Mouse (Mus musculus): Measurements from ENCODE around the gene Haus6. TPM values are rescaled to one million over a fixed set of nuclear protein-coding genes. Genes with fewer than 3 reads are reported as not detected.
A peak's percentile ranks its signal among the peaks of the same experiment; 100 is the strongest.
"Not testable (repeated sequence)": the region's sequence is repeated elsewhere in the genome, so short reads cannot be mapped to it uniquely, and the experiment has no call there.

The Haus6 gene
- polyA plus RNA-seq, 1 experiment from 2014 or later: 25.5 TPM

GRCm38 (mm10) chr4:86622532-86622931, 10.7 kb upstream of the Haus6 start:
- ATAC-seq (ENCODE audit: insufficient number of reproducible peaks, insufficient read depth, low FRiP score, low TSS enrichment, low read depth); H3K4me1 ChIP-seq (replicated peaks); H3K9ac ChIP-seq (replicated peaks); H3K36me3 ChIP-seq; H3K27me3 ChIP-seq; H3K27ac ChIP-seq; H3K9me3 ChIP-seq; H3K4me2 ChIP-seq; H3K4me3 ChIP-seq (replicated peaks): not testable (repeated sequence)
- WGBS: 93% methylated on average over 1 of the region's 1 CpGs

GRCm38 (mm10) chr4:86622116-86622515, 10.3 kb upstream of the Haus6 start:
- Histone ChIP-seq H3K27ac (no peak overlapping the region), H3K36me3 (no peaks in the 10 kb centered on the region), H3K4me1 (replicated peaks) (no peaks in the 10 kb centered on the region), H3K9ac (replicated peaks) (no peak overlapping the region), H3K9me3 (no peaks in the 10 kb centered on the region), H3K27me3 (no peaks in the 10 kb centered on the region), H3K4me2 (no peak overlapping the region), H3K4me3 (replicated peaks) (no peak overlapping the region)
- ATAC-seq (ENCODE audit: insufficient number of reproducible peaks, insufficient read depth, low FRiP score, low TSS enrichment, low read depth): no peak
- 59% methylated on average over 3 of the region's 3 CpGs for WGBS

DNA sequence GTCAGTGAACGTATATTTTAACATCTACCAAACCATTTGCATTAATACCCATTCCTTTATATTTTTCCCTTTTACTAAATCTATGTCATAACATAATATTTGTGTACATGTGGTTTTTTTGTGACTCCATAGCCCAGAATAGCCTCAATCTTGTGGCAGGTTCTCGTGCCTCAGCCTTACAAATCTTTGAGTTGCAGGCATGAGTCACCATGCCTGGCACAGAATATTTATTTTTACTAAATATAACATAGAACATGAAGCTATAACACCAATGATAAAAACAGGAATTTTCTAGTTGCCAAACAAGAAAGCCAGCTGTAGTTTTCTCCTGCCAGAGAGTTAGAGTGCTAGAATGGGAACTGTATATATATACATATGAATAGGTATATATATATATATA, 8.7 kb upstream of the Haus6 start:
- Histone ChIP-seq H3K9ac (replicated peaks) (no peak overlapping the region), H3K27ac (no peak overlapping the region), H3K4me3 (replicated peaks) (no peak overlapping the region), H3K36me3 (no peaks in the 10 kb centered on the region), H3K4me2 (no peak overlapping the region), H3K9me3 (no peaks in the 10 kb centered on the region), H3K27me3 (no peaks in the 10 kb centered on the region), H3K4me1 (replicated peaks) (no peaks in the 10 kb centered on the region)
- WGBS: 70% methylated on average over 2 of the region's 2 CpGs
- no peak for ATAC-seq (ENCODE audit: insufficient number of reproducible peaks, insufficient read depth, low FRiP score, low TSS enrichment, low read depth)

- peak; percentile 57; the same call in 1 of the 2 replicates for ATAC-seq (ENCODE audit: insufficient number of reproducible peaks, insufficient read depth, low FRiP score, low TSS enrichment, low read depth)
- peak overlapping the region; percentile 90 for H3K4me3 ChIP-seq (replicated peaks)
- H3K36me3 ChIP-seq: 0 out of 2 replicates have a peak, but pooled peaks cover 4% of the 10 kb centered on the region
- 36% methylated on average over 8 of the region's 8 CpGs for WGBS
- peak overlapping the region; percentile 46 for H3K9ac ChIP-seq (replicated peaks)
- H3K4me1 ChIP-seq (replicated peaks): peaks cover 10% of the 10 kb centered on the region
- no peaks in the 10 kb centered on the region for H3K9me3 ChIP-seq
- H3K27me3 ChIP-seq: no peaks in the 10 kb centered on the region
- peak overlapping the region; percentile 79 for H3K4me2 ChIP-seq
- peak overlapping the region; percentile 62 for H3K27ac ChIP-seq
Measured at GRCm38 (mm10) chr4:86612289-86612620, 400 bp upstream of the Haus6 start.

GRCm38 (mm10) chr4:86591304-86591703, 20.6 kb downstream of the Haus6 start:
- WGBS: 88% methylated on average over 2 of the region's 2 CpGs
- Histone ChIP-seq H3K4me3 (replicated peaks) (no peak overlapping the region), H3K4me1 (replicated peaks) (no peaks in the 10 kb centered on the region), H3K9me3 (no peaks in the 10 kb centered on the region), H3K27ac (no peak overlapping the region), H3K36me3 (peaks cover 58% of the 10 kb centered on the region), H3K27me3 (no peaks in the 10 kb centered on the region), H3K4me2 (no peak overlapping the region), H3K9ac (replicated peaks) (no peak overlapping the region)
- no peak for ATAC-seq (ENCODE audit: insufficient number of reproducible peaks, insufficient read depth, low FRiP score, low TSS enrichment, low read depth)

DNA sequence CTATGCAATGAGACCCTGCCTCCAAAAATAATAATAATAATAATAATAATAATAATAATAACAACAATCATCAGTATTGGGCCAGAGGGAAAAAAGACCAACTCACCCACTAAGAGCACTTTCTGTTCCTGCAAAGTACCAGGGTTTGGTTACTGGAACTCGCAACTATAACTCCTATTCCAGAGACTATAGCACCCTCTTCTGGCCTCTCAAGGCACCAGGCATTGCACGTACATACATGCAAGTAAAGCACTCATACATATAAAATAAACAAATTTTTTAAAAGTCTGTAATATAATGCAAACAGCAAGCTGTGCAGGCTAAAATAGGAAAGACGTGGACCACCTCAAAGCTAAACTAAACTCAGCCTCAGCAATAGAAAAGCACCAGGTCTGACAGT, 23.6 kb downstream of the Haus6 start:
- no peak for ATAC-seq (ENCODE audit: insufficient number of reproducible peaks, insufficient read depth, low FRiP score, low TSS enrichment, low read depth)
- Histone ChIP-seq H3K9me3 (no peaks in the 10 kb centered on the region), H3K4me3 (replicated peaks) (no peak overlapping the region), H3K4me2 (no peak overlapping the region), H3K9ac (replicated peaks) (no peak overlapping the region), H3K27ac (no peak overlapping the region), H3K4me1 (replicated peaks) (no peaks in the 10 kb centered on the region), H3K27me3 (no peaks in the 10 kb centered on the region), H3K36me3 (peaks cover 77% of the 10 kb centered on the region)
- WGBS: 85% methylated on average over 3 of the region's 3 CpGs

DNA sequence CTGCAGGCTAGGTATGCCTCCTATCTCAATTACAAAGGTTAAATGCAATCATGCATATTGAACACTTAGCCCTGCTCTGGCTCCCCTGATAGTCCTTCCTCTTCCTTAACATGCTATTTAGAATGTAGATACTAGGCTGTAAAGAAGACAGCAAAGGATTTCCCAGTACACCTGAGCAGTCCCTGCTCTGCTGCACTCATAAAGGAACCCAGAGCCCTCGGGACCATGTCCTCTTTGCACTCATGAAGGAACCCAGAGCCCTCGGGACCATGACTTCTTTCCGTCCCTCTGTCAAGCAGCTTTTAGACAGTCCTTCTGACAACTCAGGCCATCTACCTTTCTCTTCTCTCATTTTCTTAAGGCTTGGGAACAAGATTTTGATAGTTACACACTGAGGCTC, 31.3 kb downstream of the Haus6 start:
- Histone ChIP-seq H3K27me3 (no peaks in the 10 kb centered on the region), H3K9me3 (no peaks in the 10 kb centered on the region), H3K9ac (replicated peaks) (no peak overlapping the region), H3K4me1 (replicated peaks) (peaks cover 12% of the 10 kb centered on the region), H3K27ac (no peak overlapping the region), H3K4me3 (replicated peaks) (no peak overlapping the region), H3K4me2 (no peak overlapping the region), H3K36me3 (peaks cover 63% of the 10 kb centered on the region)
- 86% methylated on average over 3 of the region's 3 CpGs for WGBS
- ATAC-seq (ENCODE audit: insufficient number of reproducible peaks, insufficient read depth, low FRiP score, low TSS enrichment, low read depth): no peak

DNA sequence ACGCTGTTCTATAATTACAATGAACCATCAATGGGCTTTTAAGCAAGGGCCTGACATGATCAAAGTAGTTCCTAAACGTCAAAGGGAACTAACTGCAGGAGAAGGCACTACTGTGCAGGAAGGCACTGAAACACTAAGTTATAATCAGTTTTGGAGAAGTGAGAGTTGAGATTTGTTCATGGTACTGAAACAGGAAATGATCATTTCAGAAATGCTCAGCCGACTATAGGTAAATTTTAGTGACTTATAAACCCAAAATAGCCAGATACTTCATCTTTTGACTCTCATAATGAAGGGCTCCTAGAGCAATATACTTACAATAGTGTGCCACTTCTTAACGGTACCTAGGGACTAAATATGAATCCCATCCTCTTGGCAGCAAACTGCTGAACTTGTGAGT, 31.8 kb downstream of the Haus6 start:
- no peak overlapping the region for H3K4me3 ChIP-seq (replicated peaks)
- H3K9me3 ChIP-seq: no peaks in the 10 kb centered on the region
- H3K9ac ChIP-seq (replicated peaks): no peak overlapping the region
- peaks cover 12% of the 10 kb centered on the region for H3K4me1 ChIP-seq (replicated peaks)
- no peak overlapping the region for H3K27ac ChIP-seq
- WGBS: 64% methylated on average over 4 of the region's 4 CpGs
- H3K36me3 ChIP-seq: peaks cover 58% of the 10 kb centered on the region
- no peak overlapping the region for H3K4me2 ChIP-seq
- H3K27me3 ChIP-seq: no peaks in the 10 kb centered on the region
- ATAC-seq (ENCODE audit: insufficient number of reproducible peaks, insufficient read depth, low FRiP score, low TSS enrichment, low read depth): no peak

- Histone ChIP-seq H3K4me2 (peak overlapping the region; percentile 86), H3K27ac (no peak overlapping the region), H3K27me3 (no peaks in the 10 kb centered on the region), H3K4me3 (replicated peaks) (peak overlapping the region; percentile 86), H3K9me3 (no peaks in the 10 kb centered on the region), H3K4me1 (replicated peaks) (peaks cover 12% of the 10 kb centered on the region), H3K36me3 (peaks cover 29% of the 10 kb centered on the region), H3K9ac (replicated peaks) (peak overlapping the region; percentile 81)
- WGBS: 8% methylated on average over 11 of the region's 11 CpGs
- ATAC-seq (ENCODE audit: insufficient number of reproducible peaks, insufficient read depth, low FRiP score, low TSS enrichment, low read depth): no peak
Measured at GRCm38 (mm10) chr4:86576630-86577225, 35.1 kb downstream of the Haus6 start.

DNA sequence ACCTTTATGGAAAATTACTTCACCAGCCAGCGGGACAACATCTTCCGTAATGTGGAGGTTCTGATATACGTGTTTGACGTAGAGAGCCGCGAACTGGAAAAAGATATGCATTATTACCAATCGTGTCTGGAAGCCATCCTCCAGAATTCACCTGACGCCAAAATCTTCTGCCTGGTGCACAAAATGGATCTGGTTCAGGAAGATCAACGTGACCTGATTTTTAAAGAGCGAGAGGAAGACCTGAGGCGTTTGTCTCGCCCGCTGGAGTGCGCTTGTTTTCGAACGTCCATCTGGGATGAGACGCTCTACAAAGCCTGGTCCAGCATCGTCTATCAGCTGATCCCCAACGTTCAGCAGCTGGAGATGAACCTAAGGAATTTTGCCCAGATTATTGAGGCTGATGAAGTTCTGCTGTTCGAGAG, 35.7 kb downstream of the Haus6 start:
- Histone ChIP-seq H3K36me3 (peaks cover 27% of the 10 kb centered on the region), H3K4me1 (replicated peaks) (peaks cover 12% of the 10 kb centered on the region), H3K4me3 (replicated peaks) (peak overlapping the region; percentile 86), H3K4me2 (peak overlapping the region; percentile 86), H3K27ac (peak overlapping the region; percentile 97), H3K9ac (replicated peaks) (peak overlapping the region; percentile 81), H3K27me3 (no peaks in the 10 kb centered on the region), H3K9me3 (no peaks in the 10 kb centered on the region)
- under 1% methylated on average over 20 of the region's 20 CpGs for WGBS
- ATAC-seq (ENCODE audit: insufficient number of reproducible peaks, insufficient read depth, low FRiP score, low TSS enrichment, low read depth): no peak

- Histone ChIP-seq H3K9ac (replicated peaks) (peak within 1 kb of the TSS; percentile 81), H3K4me2 (peak within 1 kb of the TSS; percentile 86), H3K36me3 (peaks cover 20% of the 10 kb centered on the region), H3K9me3 (no peaks in the 10 kb centered on the region), H3K27ac (peak within 1 kb of the TSS; percentile 97), H3K4me1 (replicated peaks) (peaks cover 12% of the 10 kb centered on the region), H3K4me3 (replicated peaks) (peak within 1 kb of the TSS; percentile 86), H3K27me3 (no peaks in the 10 kb centered on the region)
- under 1% methylated on average over 53 of the region's 53 CpGs for WGBS
- ATAC-seq (ENCODE audit: insufficient number of reproducible peaks, insufficient read depth, low FRiP score, low TSS enrichment, low read depth): peak; percentile 96
Measured at GRCm38 (mm10) chr4:86575283-86575983, 36.4 kb downstream of the Haus6 start, which contains the start of gene Rraga. Gene Rraga, plus strand, starts transcription at chr4:86575668.

- peak overlapping the region; percentile 86 for H3K4me3 ChIP-seq (replicated peaks)
- 0 out of 2 replicates have a peak, but pooled peaks have one; percentile 1 for ATAC-seq (ENCODE audit: insufficient number of reproducible peaks, insufficient read depth, low FRiP score, low TSS enrichment, low read depth)
- H3K27ac ChIP-seq: peak overlapping the region; percentile 97
- WGBS: 22% methylated on average over 6 of the region's 6 CpGs
- peak overlapping the region; percentile 61 for H3K9ac ChIP-seq (replicated peaks)
- H3K36me3 ChIP-seq: peaks cover 14% of the 10 kb centered on the region
- H3K9me3 ChIP-seq: no peaks in the 10 kb centered on the region
- peaks cover 12% of the 10 kb centered on the region for H3K4me1 ChIP-seq (replicated peaks)
- H3K4me2 ChIP-seq: peak overlapping the region; percentile 86
- no peaks in the 10 kb centered on the region for H3K27me3 ChIP-seq
Measured at GRCm38 (mm10) chr4:86574939-86575282, 36.9 kb downstream of the Haus6 start.

Data from limb, embryonic 12.5 days (tissue).